Mouse (Mus musculus) liver, adult 2 months (tissue): ENCODE results near the gene Snx22. TPM values are rescaled to one million over a fixed set of nuclear protein-coding genes. Genes with fewer than 3 reads are reported as not detected.

Source experiments
- DNase-seq: peaks from one replicate; pipeline ENCODE4 v3.0.0-alpha.2; 2011; ENCODE audit warnings: low read depth, low spot score; ENCODE audit errors: extremely low read depth
- H3K27ac ChIP-seq: fragments of 200-500 bp; replicated peaks from 2 replicates; pipeline ENCODE4 v1.5.1; 2012; ENCODE audit warnings: low read depth, mild to moderate bottlenecking, control low read depth, inconsistent platforms, low read length; ENCODE audit not compliant: insufficient read depth
- H3K27me3 ChIP-seq: fragments of 200-500 bp; 2 replicates; pipeline ENCODE4 v1.6.1; 2012; ENCODE audit warnings: mild to moderate bottlenecking, moderate library complexity, low read length, inconsistent platforms; ENCODE audit not compliant: control insufficient read depth, insufficient read depth
- H3K36me3 ChIP-seq: fragments of 200-500 bp; 2 replicates; pipeline ENCODE4 v1.6.1; 2012; ENCODE audit warnings: low read length, inconsistent platforms; ENCODE audit not compliant: control insufficient read depth, insufficient read depth
- H3K4me1 ChIP-seq: fragments of 200-500 bp; 2 replicates; pipeline ENCODE4 v1.6.1; 2011; ENCODE audit warnings: low read length; ENCODE audit not compliant: control insufficient read depth, insufficient read depth
- H3K4me3 ChIP-seq: fragments of 200-500 bp; 2 replicates; pipeline ENCODE4 v1.5.1; 2011; ENCODE audit warnings: low read depth, mild to moderate bottlenecking, control low read depth, low read length, moderate library complexity; ENCODE audit not compliant: insufficient read depth
- H3K79me2 ChIP-seq: fragments of 200-500 bp; 2 replicates; pipeline ENCODE4 v1.6.1; 2012; ENCODE audit warnings: inconsistent platforms, mild to moderate bottlenecking, low read length, moderate library complexity; ENCODE audit not compliant: control insufficient read depth, insufficient read depth
- H3K9ac ChIP-seq: fragments of 200-500 bp; 2 replicates; pipeline ENCODE4 v1.6.1; 2012; ENCODE audit warnings: low read depth, mild to moderate bottlenecking, control low read depth, inconsistent platforms, low read length
- CTCF ChIP-seq: fragments of 200-500 bp; IDR thresholded peaks from 2 replicates; pipeline ENCODE4 v1.5.1; 2011; ENCODE audit warnings: low read depth, low read length, control low read depth
- POLR2A ChIP-seq: fragments of 200-500 bp; IDR thresholded peaks from 2 replicates; pipeline ENCODE4 v1.6.1; 2011; ENCODE audit warnings: low read length, control low read depth; ENCODE audit not compliant: insufficient read depth; ENCODE audit errors: extremely low read depth
- WGBS: fragments of 180-500 bp; shearing (Covaris S2); methylation state at CpG from one replicate; pipeline ENCODE4 v1.1.7; 2018; 5-methylcytosine and 5-hydroxymethylcytosine counted together
- polyA plus RNA-seq: library from polyadenylated mRNA; depleted of rRNA; stranded (reverse); fragments of >200 nt; gene quantifications from 2 replicates; pipeline ENCODE4 v1.2.3, GENCODE M21; 2012; rRNA removed
- total RNA-seq: library from RNA; depleted of rRNA; stranded (reverse); fragments of >200 nt; gene quantifications from 2 replicates; pipeline ENCODE4 v1.2.3, GENCODE M21; 2014; rRNA removed

Snx22 gene
- total RNA-seq: 0.09 and 0.13 TPM in 2 replicates
- 0.47 and 0.53 TPM in 2 replicates for polyA plus RNA-seq

- under 1% methylated on average over 22 of the region's 22 CpGs for WGBS
- Histone ChIP-seq H3K79me2 (no peaks in the 10 kb centered on the region), H3K36me3 (peaks cover 7% of the 10 kb centered on the region; the same call in 1 of the 2 replicates), H3K9ac (no peak within 1 kb of the TSS), H3K27me3 (no peaks in the 10 kb centered on the region), H3K27ac (no peak within 1 kb of the TSS), H3K4me1 (peaks cover 8% of the 10 kb centered on the region; the same call in 1 of the 2 replicates), H3K4me3 (peak within 1 kb of the TSS; percentile 25; the same call in 1 of the 2 replicates)
- peak; percentile 76 for DNase-seq
- no peak for TF ChIP-seq CTCF
- no peak for TF ChIP-seq POLR2A
Measured at GRCm38 (mm10) chr9:66069583-66069982, at the start of gene Snx22. Gene Snx22 (minus strand): TSS chr9:66069719.

GRCm38 (mm10) chr9:66116890-66117289, 47.4 kb upstream of the Snx22 start:
- no peak for DNase-seq
- Histone ChIP-seq H3K9ac (no peak overlapping the region), H3K36me3 (peaks cover 2% of the 10 kb centered on the region; the same call in 1 of the 2 replicates), H3K4me3 (no peak overlapping the region), H3K27ac (no peak overlapping the region), H3K27me3 (no peaks in the 10 kb centered on the region), H3K79me2 (peaks cover 5% of the 10 kb centered on the region; the same call in 1 of the 2 replicates), H3K4me1 (no peaks in the 10 kb centered on the region)
- WGBS: 55% methylated on average over 8 of the region's 8 CpGs
- no peak for TF ChIP-seq POLR2A
- no peak for TF ChIP-seq CTCF

GRCm38 (mm10) chr9:66114341-66114740, 44.8 kb upstream of the Snx22 start:
- Histone ChIP-seq H3K27ac (no peak overlapping the region), H3K9ac (no peak overlapping the region), H3K4me1 (peaks cover 6% of the 10 kb centered on the region), H3K27me3 (no peaks in the 10 kb centered on the region), H3K36me3 (peaks cover 2% of the 10 kb centered on the region; the same call in 1 of the 2 replicates), H3K79me2 (peaks cover 5% of the 10 kb centered on the region; the same call in 1 of the 2 replicates), H3K4me3 (no peak overlapping the region)
- no peak for TF ChIP-seq CTCF
- no peak for TF ChIP-seq POLR2A
- WGBS: 70% methylated on average over 3 of the region's 3 CpGs
- DNase-seq: no peak

- no peaks in the 10 kb centered on the region for H3K27me3 ChIP-seq
- TF ChIP-seq POLR2A (no peak), CTCF (no peak)
- no peak overlapping the region for H3K9ac ChIP-seq
- no peaks in the 10 kb centered on the region for H3K79me2 ChIP-seq
- peaks cover 22% of the 10 kb centered on the region for H3K36me3 ChIP-seq
- 79% methylated on average over 8 of the region's 8 CpGs for WGBS
- peaks cover 6% of the 10 kb centered on the region for H3K4me1 ChIP-seq
- DNase-seq: no peak
- H3K27ac ChIP-seq: no peak overlapping the region
- H3K4me3 ChIP-seq: no peak overlapping the region
Measured at GRCm38 (mm10) chr9:66110611-66111379, 41.3 kb upstream of the Snx22 start.

- H3K79me2 ChIP-seq: no peaks in the 10 kb centered on the region
- no peak overlapping the region for H3K9ac ChIP-seq
- 36% methylated on average over 8 of the region's 8 CpGs for whole genome bisulfite sequencing
- no peaks in the 10 kb centered on the region for H3K27me3 ChIP-seq
- no peak for TF ChIP-seq CTCF
- DNase-seq: peak; percentile 22
- H3K4me1 ChIP-seq: peaks cover 6% of the 10 kb centered on the region
- no peak overlapping the region for H3K27ac ChIP-seq
- no peak overlapping the region for H3K4me3 ChIP-seq
- peaks cover 24% of the 10 kb centered on the region for H3K36me3 ChIP-seq
Measured at GRCm38 (mm10) chr9:66110126-66110525, 40.6 kb upstream of the Snx22 start.

- H3K36me3 ChIP-seq: peaks cover 29% of the 10 kb centered on the region
- DNase-seq: peak; percentile 32
Measured at GRCm38 (mm10) chr9:66109574-66109973, 40.1 kb upstream of the Snx22 start.

More at GRCm38 (mm10) chr9:66109574-66109973, 40.1 kb upstream of the Snx22 start:
- Histone ChIP-seq H3K27ac (no peak overlapping the region), H3K4me1 (peaks cover 6% of the 10 kb centered on the region), H3K9ac (no peak overlapping the region), H3K4me3 (no peak overlapping the region), H3K27me3 (no peaks in the 10 kb centered on the region), H3K79me2 (no peaks in the 10 kb centered on the region)
- WGBS: 97% methylated on average over 1 of the region's 1 CpGs
- no peak for TF ChIP-seq POLR2A
- TF ChIP-seq CTCF: no peak
